Mouse (Mus musculus) intestine, embryonic 16.5 days (tissue): ENCODE measurements around the gene Zfp598. TPM values are rescaled to one million over a fixed set of nuclear protein-coding genes. Genes with fewer than 3 reads are reported as not detected.

Experiments
- ATAC-seq: fragments of 200-750 bp; cut with Nextera tagmentation; 2 replicates; pipeline ENCODE4 v1.8.0; 2017; ENCODE audit warnings: moderate TSS enrichment, moderate library complexity
- H3K27ac ChIP-seq: fragments of 300-500 bp; sonication (generic); 2 replicates; pipeline ENCODE4 v1.5.1; 2014; ENCODE audit warnings: mild to moderate bottlenecking, low read length
- H3K27me3 ChIP-seq: fragments of 300-500 bp; sonication (generic); replicated peaks from 2 replicates; pipeline ENCODE4 v1.6.1; 2014; ENCODE audit warnings: low read length, control low read depth, mixed read lengths; ENCODE audit not compliant: control insufficient read depth, insufficient read depth
- H3K36me3 ChIP-seq: fragments of 300-500 bp; sonication (generic); 2 replicates; pipeline ENCODE4 v1.6.1; 2014; ENCODE audit warnings: low read length, control low read depth; ENCODE audit not compliant: control insufficient read depth, insufficient read depth
- H3K4me1 ChIP-seq: fragments of 300-500 bp; sonication (generic); 2 replicates; pipeline ENCODE4 v1.6.1; 2014; ENCODE audit warnings: low read length, control low read depth, mixed read lengths; ENCODE audit not compliant: control insufficient read depth, insufficient read depth
- H3K4me2 ChIP-seq: fragments of 300-500 bp; sonication (generic); 2 replicates; pipeline ENCODE4 v1.6.1; 2014; ENCODE audit warnings: low read depth, low read length, control low read depth
- H3K4me3 ChIP-seq: fragments of 300-500 bp; sonication (generic); 2 replicates; pipeline ENCODE4 v1.5.1; 2014; ENCODE audit warnings: mild to moderate bottlenecking, low read length
- H3K9ac ChIP-seq: fragments of 300-500 bp; sonication (generic); 2 replicates; pipeline ENCODE4 v1.6.1; 2014; ENCODE audit warnings: low read depth, low read length
- H3K9me3 ChIP-seq: fragments of 300-500 bp; sonication (generic); 2 replicates; pipeline ENCODE4 v1.6.1; 2016; ENCODE audit warnings: low read length, control low read depth; ENCODE audit not compliant: control insufficient read depth
- WGBS: fragments of 180-500 bp; shearing (Covaris S2); extraction: QIAGEN DNeasy Blood & Tissue Kit; methylation state at CpG from one replicate; pipeline ENCODE4 v1.1.7; 2014; 5-methylcytosine and 5-hydroxymethylcytosine counted together
- polyA plus RNA-seq: library from polyadenylated mRNA; unstranded; fragments of >200 nt; fragmentation: Nextera tagmentation; extraction: Ambion mirVana; gene quantifications from 2 replicates; pipeline ENCODE4 v1.2.1, GENCODE M21; 2015

Gene Zfp598
- polyA plus RNA-seq = 11.0 and 15.4 TPM in 2 replicates

DNA sequence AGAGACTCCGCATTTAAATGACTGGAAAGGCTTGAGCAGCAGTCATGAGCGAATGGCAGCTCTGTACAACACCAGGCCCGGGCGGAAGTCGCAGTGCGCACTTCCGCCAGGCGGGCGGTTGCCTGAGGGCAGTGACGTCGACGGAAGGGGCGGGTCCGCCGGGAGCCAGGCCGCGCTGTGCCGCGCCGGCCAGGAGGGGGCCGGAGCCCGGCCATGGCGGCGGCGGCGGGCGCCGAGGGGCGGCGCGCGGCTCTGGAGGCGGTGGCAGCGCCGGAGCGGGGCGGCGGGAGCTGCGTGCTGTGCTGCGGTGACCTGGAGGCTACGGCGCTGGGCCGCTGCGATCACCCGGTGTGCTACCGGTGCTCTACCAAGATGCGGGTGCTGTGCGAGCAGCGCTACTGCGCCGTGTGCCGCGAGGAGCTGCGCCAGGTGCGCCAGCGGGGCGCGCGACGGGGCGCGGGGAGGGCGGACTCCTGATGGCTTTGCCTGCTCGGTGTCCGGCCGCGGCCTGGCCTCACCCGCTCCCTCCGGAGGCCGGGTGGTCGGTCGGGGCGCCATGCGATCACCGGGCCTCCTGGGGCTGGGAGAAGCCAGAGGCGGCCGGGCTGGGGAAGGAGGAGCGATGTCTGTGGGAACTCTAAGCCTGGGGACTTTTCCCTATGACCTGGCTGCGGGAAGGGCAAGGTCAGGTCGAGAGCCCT, at the start of gene Zfp598:
TSS of gene Zfp598 (plus strand) at position 143 of the 701 bp plus-strand sequence.
- Histone ChIP-seq H3K4me2 (peak within 1 kb of the TSS; percentile 92), H3K9me3 (no peaks in the 10 kb centered on the region), H3K4me1 (peaks cover 25% of the 10 kb centered on the region), H3K27me3 (no peaks in the 10 kb centered on the region), H3K27ac (peak within 1 kb of the TSS; percentile 80), H3K36me3 (no peaks in the 10 kb centered on the region), H3K9ac (peak within 1 kb of the TSS; percentile 91), H3K4me3 (peak within 1 kb of the TSS; percentile 92)
- WGBS = under 1% methylated on average over 77 of the region's 80 CpGs
- ATAC-seq = peak; percentile 97

DNA sequence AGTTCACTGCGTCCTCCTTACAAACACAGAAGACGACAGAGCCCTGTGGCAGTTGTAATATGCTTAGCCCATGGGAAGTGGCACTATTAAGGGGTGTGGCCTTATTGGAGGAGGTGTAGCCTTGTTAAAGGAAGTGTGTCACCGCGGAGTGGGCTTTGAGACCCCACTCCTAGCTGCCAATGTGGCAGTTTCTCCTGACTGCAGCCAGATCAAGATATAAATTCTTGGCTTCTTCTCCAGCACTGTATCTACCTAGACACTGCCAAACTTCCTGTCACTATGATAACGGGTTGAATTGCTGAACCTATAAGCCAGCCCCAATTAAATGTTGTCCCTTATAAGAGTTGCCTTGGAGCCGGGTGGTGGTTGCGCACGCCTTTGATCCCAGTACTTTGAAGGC, 44.0 kb upstream of the Zfp598 start:
- H3K36me3 ChIP-seq = peaks cover 16% of the 10 kb centered on the region; the same call in 1 of the 2 replicates
- 89% methylated on average over 8 of the region's 8 CpGs for WGBS

GRCm38 (mm10) chr17:24628646-24629045, 40.8 kb upstream of the Zfp598 start:
- Histone ChIP-seq H3K27ac (no peak overlapping the region), H3K9me3 (no peaks in the 10 kb centered on the region), H3K4me1 (peaks cover 12% of the 10 kb centered on the region; the same call in 1 of the 2 replicates), H3K4me2 (no peak overlapping the region), H3K4me3 (no peak overlapping the region), H3K9ac (no peak overlapping the region), H3K36me3 (peaks cover 4% of the 10 kb centered on the region; the same call in 1 of the 2 replicates), H3K27me3 (no peaks in the 10 kb centered on the region)
- no peak for ATAC-seq
- WGBS = 44% methylated on average over 5 of the region's 5 CpGs

More for the DNA sequence above, 44.0 kb upstream of the Zfp598 start:
- no peaks in the 10 kb centered on the region for H3K4me1 ChIP-seq
- no peaks in the 10 kb centered on the region for H3K9me3 ChIP-seq
- H3K4me2 ChIP-seq = no peak overlapping the region
- no peak for ATAC-seq
- no peak overlapping the region for H3K9ac ChIP-seq
- H3K27ac ChIP-seq = no peak overlapping the region
- H3K27me3 ChIP-seq = no peaks in the 10 kb centered on the region
- H3K4me3 ChIP-seq = no peak overlapping the region

DNA sequence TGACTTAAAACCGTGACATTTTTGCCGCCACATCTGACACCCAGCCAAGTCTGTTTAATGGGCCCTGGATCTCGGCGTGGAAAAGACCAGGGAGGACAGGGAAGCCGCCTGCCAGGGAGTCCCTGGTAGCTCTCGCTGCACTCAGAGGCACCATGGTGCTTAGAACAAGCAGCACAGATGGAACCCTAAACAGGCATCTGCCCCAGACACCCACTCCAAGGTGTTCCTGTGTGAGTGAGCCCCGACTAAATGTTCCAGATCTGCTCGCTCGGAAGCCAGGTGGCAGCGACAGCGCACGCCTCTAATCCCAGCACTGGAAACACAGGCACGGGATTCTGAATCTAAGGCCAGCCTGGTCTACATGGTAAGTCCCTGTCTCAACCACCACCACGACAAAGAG, 39.4 kb upstream of the Zfp598 start:
- Histone ChIP-seq H3K36me3 (peaks cover 4% of the 10 kb centered on the region; the same call in 1 of the 2 replicates), H3K27me3 (no peaks in the 10 kb centered on the region)

DNA sequence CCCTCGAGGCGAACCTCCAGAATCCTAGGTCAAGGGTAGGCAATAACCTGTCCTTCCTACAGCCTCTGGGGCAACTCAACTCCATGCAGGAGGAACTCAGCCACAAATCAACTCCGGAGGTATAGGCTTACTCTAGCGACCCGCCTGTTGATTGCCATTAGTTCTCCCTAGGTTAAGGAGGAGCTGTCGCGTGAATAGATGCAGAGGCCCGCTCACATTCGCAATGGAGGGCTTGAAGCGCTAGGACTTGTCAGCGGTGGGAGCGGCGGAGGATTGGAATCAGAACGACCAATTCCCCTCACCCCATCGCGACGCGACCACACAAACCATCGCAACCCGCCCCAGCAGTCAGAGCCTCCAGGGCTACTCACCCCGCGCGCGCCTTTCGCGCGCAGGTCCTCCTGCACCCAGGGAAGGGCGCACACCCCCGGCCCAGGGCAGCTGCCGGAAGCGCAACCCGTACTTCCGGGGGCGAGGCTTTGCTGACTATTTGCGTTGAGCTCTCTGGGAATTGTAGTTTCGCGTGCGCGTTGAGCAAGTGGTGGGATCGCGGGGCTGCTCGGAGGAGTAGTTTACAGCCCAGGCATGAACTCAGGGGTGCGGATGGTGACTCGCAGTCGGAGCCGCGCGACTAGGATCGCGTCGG, 37.2 kb upstream of the Zfp598 start, which contains the start of the genes Tsc2 and Nthl1:
TSS of gene Tsc2 (minus strand) at position 464 of the 646 bp plus-strand sequence.
TSS of gene Nthl1 (plus strand) at position 514 of the 646 bp plus-strand sequence.
- no peaks in the 10 kb centered on the region; the same call in 1 of the 2 replicates for H3K36me3 ChIP-seq
- 1% methylated on average over 51 of the region's 51 CpGs for WGBS
- peak within 1 kb of the TSS; percentile 84 for H3K4me2 ChIP-seq

More for the DNA sequence above, 39.4 kb upstream of the Zfp598 start:
- Histone ChIP-seq H3K27ac (no peak overlapping the region), H3K9me3 (no peaks in the 10 kb centered on the region), H3K9ac (no peak overlapping the region), H3K4me1 (peaks cover 15% of the 10 kb centered on the region; the same call in 1 of the 2 replicates), H3K4me3 (no peak overlapping the region), H3K4me2 (no peak overlapping the region)
- 87% methylated on average over 14 of the region's 14 CpGs for WGBS
- ATAC-seq = no peak

GRCm38 (mm10) chr17:24632813-24633449, 36.6 kb upstream of the Zfp598 start:
- peak; percentile 56 for ATAC-seq

More for the DNA sequence above, 37.2 kb upstream of the Zfp598 start, which contains the start of the genes Tsc2 and Nthl1:
- peak; percentile 89 for ATAC-seq
- peaks cover 15% of the 10 kb centered on the region; the same call in 1 of the 2 replicates for H3K4me1 ChIP-seq
- peak within 1 kb of the TSS; percentile 80 for H3K27ac ChIP-seq
- no peaks in the 10 kb centered on the region for H3K9me3 ChIP-seq
- peak within 1 kb of the TSS; percentile 75 for H3K4me3 ChIP-seq
- H3K9ac ChIP-seq = peak within 1 kb of the TSS; percentile 83
- H3K27me3 ChIP-seq = no peaks in the 10 kb centered on the region

DNA sequence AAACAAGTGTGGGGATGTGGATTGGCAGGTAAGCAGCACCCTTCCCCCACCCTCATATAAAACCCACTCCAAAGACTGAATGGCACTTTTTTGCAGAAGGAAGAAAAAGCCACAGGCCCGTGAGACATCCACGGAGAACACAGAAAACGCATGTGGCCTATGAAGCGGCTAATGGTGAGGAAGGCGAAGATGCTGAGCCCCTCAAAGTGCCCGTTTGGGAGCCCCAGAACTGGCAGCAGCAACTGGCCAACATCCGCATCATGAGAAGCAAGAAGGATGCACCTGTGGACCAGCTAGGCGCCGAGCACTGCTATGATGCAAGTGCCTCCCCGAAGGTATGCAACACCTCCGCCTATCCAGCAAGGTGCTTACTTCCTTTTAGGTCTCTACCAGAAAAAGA, 35.7 kb upstream of the Zfp598 start:
- no peaks in the 10 kb centered on the region; the same call in 1 of the 2 replicates for H3K36me3 ChIP-seq
- H3K9ac ChIP-seq = 0 out of 2 replicates have a peak overlapping the region, but pooled peaks have one; percentile 10
- H3K4me3 ChIP-seq = no peak overlapping the region
- WGBS = 94% methylated on average over 11 of the region's 11 CpGs
- no peaks in the 10 kb centered on the region for H3K27me3 ChIP-seq
- no peak overlapping the region for H3K4me2 ChIP-seq
- peaks cover 18% of the 10 kb centered on the region; the same call in 1 of the 2 replicates for H3K4me1 ChIP-seq
- ATAC-seq = no peak
- H3K27ac ChIP-seq = no peak overlapping the region
- no peaks in the 10 kb centered on the region for H3K9me3 ChIP-seq

More at GRCm38 (mm10) chr17:24632813-24633449, 36.6 kb upstream of the Zfp598 start:
- Histone ChIP-seq H3K27ac (peak overlapping the region; percentile 80), H3K4me3 (peak overlapping the region; percentile 75), H3K27me3 (no peaks in the 10 kb centered on the region), H3K36me3 (no peaks in the 10 kb centered on the region; the same call in 1 of the 2 replicates), H3K4me2 (peak overlapping the region; percentile 84), H3K4me1 (peaks cover 15% of the 10 kb centered on the region; the same call in 1 of the 2 replicates), H3K9ac (peak overlapping the region; percentile 83), H3K9me3 (no peaks in the 10 kb centered on the region)
- WGBS = 10% methylated on average over 22 of the region's 22 CpGs

- Histone ChIP-seq H3K4me1 (peaks cover 27% of the 10 kb centered on the region; the same call in 1 of the 2 replicates), H3K27me3 (no peaks in the 10 kb centered on the region), H3K36me3 (no peaks in the 10 kb centered on the region), H3K9me3 (no peaks in the 10 kb centered on the region), H3K4me2 (no peak overlapping the region), H3K4me3 (no peak overlapping the region), H3K9ac (no peak overlapping the region), H3K27ac (no peak overlapping the region)
- WGBS = 80% methylated on average over 4 of the region's 4 CpGs
- no peak for ATAC-seq
Observed at GRCm38 (mm10) chr17:24635024-24635423, 34.5 kb upstream of the Zfp598 start.

GRCm38 (mm10) chr17:24635694-24636093, 33.8 kb upstream of the Zfp598 start:
- no peaks in the 10 kb centered on the region for H3K27me3 ChIP-seq
- H3K9me3 ChIP-seq = no peaks in the 10 kb centered on the region
- H3K36me3 ChIP-seq = no peaks in the 10 kb centered on the region
- no peak overlapping the region for H3K4me3 ChIP-seq
- no peak overlapping the region for H3K9ac ChIP-seq
- ATAC-seq = no peak
- peaks cover 27% of the 10 kb centered on the region; the same call in 1 of the 2 replicates for H3K4me1 ChIP-seq
- no peak overlapping the region for H3K4me2 ChIP-seq
- WGBS = 89% methylated on average over 5 of the region's 5 CpGs
- no peak overlapping the region for H3K27ac ChIP-seq
